ENCODE assay signal across 13 mouse cellular contexts in genomic region chr1:186408986-186409441, GRCm38 (mm10).
DNase-seq lines count a peak whose midpoint lies in the region; ATAC-seq and TF ChIP-seq lines count a peak whose summit lies in the region.
"Had no signal": no experiment of that assay in that cellular context is flagged by ENCODE, and none has a peak within 500 bp of the region (broad histone marks: within the 10 kb centered on the region; RNA-seq: fewer than 3 reads in every experiment).

No protein-coding gene starts in this region.

- ATAC-seq in lung, postnatal 0 days = no peak
- no peak for ATAC-seq in forebrain, embryonic 15.5 days (replicated peaks)
- no peak for ATAC-seq in hindbrain, postnatal 0 days
- ATAC-seq in stomach, embryonic 14.5 days (ENCODE audit: insufficient number of reproducible peaks, insufficient read depth, low FRiP score, low read depth) = no peak

- TF ChIP-seq EP300 in lung, postnatal 0 days (IDR thresholded peaks at IDR 0.05) = no peak

- H3K9me3 ChIP-seq in lung, postnatal 0 days (ENCODE audit: low read length) = no peaks in the 10 kb centered on the region
- no peaks in the 10 kb centered on the region for H3K9me3 ChIP-seq in forebrain, embryonic 15.5 days
- H3K9me3 ChIP-seq in hindbrain, postnatal 0 days (ENCODE audit: low read length) = no peaks in the 10 kb centered on the region
- no peaks in the 10 kb centered on the region for H3K9me3 ChIP-seq in stomach, embryonic 14.5 days (ENCODE audit: control insufficient read depth, low read depth, low read length)

- H3K9ac ChIP-seq in lung, postnatal 0 days (replicated peaks; ENCODE audit: low read depth) = 0 out of 2 replicates have a peak overlapping the region, but pooled peaks have one; percentile 3
- peak overlapping the region; percentile 29 for H3K9ac ChIP-seq in forebrain, embryonic 15.5 days (replicated peaks)
- no peak overlapping the region for H3K9ac ChIP-seq in hindbrain, postnatal 0 days (replicated peaks; ENCODE audit: low read length)
- H3K9ac ChIP-seq in stomach, embryonic 14.5 days (replicated peaks; ENCODE audit: low read depth, low read length) = no peak overlapping the region
- H3K9ac ChIP-seq: liver, embryonic 14.5 days had no signal

- no peak overlapping the region for H3K27ac ChIP-seq in lung, postnatal 0 days (ENCODE audit: low read length)
- no peak overlapping the region for H3K27ac ChIP-seq in forebrain, embryonic 15.5 days (replicated peaks)
- H3K27ac ChIP-seq in hindbrain, postnatal 0 days = no peak overlapping the region
- no peak overlapping the region for H3K27ac ChIP-seq in stomach, embryonic 14.5 days (ENCODE audit: low read length)
- H3K27ac ChIP-seq: liver, embryonic 14.5 days had no signal

- 57% methylated on average over 10 of the region's 10 CpGs for WGBS in lung, postnatal 0 days
- 9% methylated on average over 10 of the region's 10 CpGs for WGBS in forebrain, embryonic 15.5 days
- 28% methylated on average over 10 of the region's 10 CpGs for WGBS in hindbrain, postnatal 0 days
- WGBS in stomach, embryonic 14.5 days = 63% methylated on average over 10 of the region's 10 CpGs

- no peak for DNase-seq in lung, postnatal 0 days (ENCODE audit: low spot score)
- DNase-seq in lung, postnatal 14 days = no peak
- DNase-seq in hindbrain, postnatal 0 days (ENCODE audit: low spot score) = peak; percentile 36
- no peak for DNase-seq in right cerebral cortex, adult 2 months (ENCODE audit: low spot score in 2 of 2)
- no peak for DNase-seq in spleen, postnatal 4 days (ENCODE audit: low spot score in 2 of 2)
- no peak for DNase-seq in layer of hippocampus, postnatal 10 days (ENCODE audit: low spot score in 2 of 2)
- DNase-seq: adrenal gland, postnatal 10 days; cerebellum, postnatal 36 days; kidney, postnatal 14 days had no signal

- H3K4me1 ChIP-seq in lung, postnatal 0 days (ENCODE audit: insufficient read depth, low read depth, low read length) = peaks cover 3% of the 10 kb centered on the region; the same call in 1 of the 2 replicates
- H3K4me1 ChIP-seq in forebrain, embryonic 15.5 days = peaks cover 16% of the 10 kb centered on the region
- H3K4me1 ChIP-seq in hindbrain, postnatal 0 days (ENCODE audit: insufficient read depth, low read length) = peaks cover 5% of the 10 kb centered on the region; the same call in 1 of the 2 replicates
- peaks cover 22% of the 10 kb centered on the region for H3K4me1 ChIP-seq in stomach, embryonic 14.5 days (ENCODE audit: control insufficient read depth, insufficient read depth, low read length)

- H3K27me3 ChIP-seq in lung, postnatal 0 days (replicated peaks; ENCODE audit: insufficient read depth, low read length) = no peaks in the 10 kb centered on the region
- no peaks in the 10 kb centered on the region for H3K27me3 ChIP-seq in forebrain, embryonic 15.5 days
- H3K27me3 ChIP-seq in hindbrain, postnatal 0 days (ENCODE audit: insufficient read depth, low read length) = no peaks in the 10 kb centered on the region
- no peaks in the 10 kb centered on the region for H3K27me3 ChIP-seq in stomach, embryonic 14.5 days (ENCODE audit: control insufficient read depth, insufficient read depth, low read length)

- TF ChIP-seq CTCF in lung, postnatal 0 days (IDR thresholded peaks at IDR 0.05) = no peak
- TF ChIP-seq CTCF in hindbrain, postnatal 0 days (IDR thresholded peaks at IDR 0.05; ENCODE audit: low read depth) = no peak

- H3K4me3 ChIP-seq in lung, postnatal 0 days (ENCODE audit: low read depth, low read length) = no peak overlapping the region
- H3K4me3 ChIP-seq in forebrain, embryonic 15.5 days = peak overlapping the region; percentile 18
- H3K4me3 ChIP-seq in hindbrain, postnatal 0 days (ENCODE audit: low read length) = no peak overlapping the region
- no peak overlapping the region for H3K4me3 ChIP-seq in stomach, embryonic 14.5 days (ENCODE audit: low read depth, low read length)

- H3K4me2 ChIP-seq in lung, postnatal 0 days (replicated peaks; ENCODE audit: low read depth, low read length) = 0 out of 2 replicates have a peak overlapping the region, but pooled peaks have one; percentile 9
- H3K4me2 ChIP-seq in forebrain, embryonic 15.5 days (replicated peaks) = peak overlapping the region; percentile 40
- peak overlapping the region; percentile 43 for H3K4me2 ChIP-seq in hindbrain, postnatal 0 days (ENCODE audit: low read depth, low read length)
- peak overlapping the region; percentile 11; the same call in 1 of the 2 replicates for H3K4me2 ChIP-seq in stomach, embryonic 14.5 days (replicated peaks; ENCODE audit: low read depth, low read length)

- H3K36me3 ChIP-seq in lung, postnatal 0 days (ENCODE audit: insufficient read depth, low read length) = no peaks in the 10 kb centered on the region
- no peaks in the 10 kb centered on the region for H3K36me3 ChIP-seq in forebrain, embryonic 15.5 days
- no peaks in the 10 kb centered on the region for H3K36me3 ChIP-seq in hindbrain, postnatal 0 days (ENCODE audit: insufficient read depth, low read length)
- no peaks in the 10 kb centered on the region for H3K36me3 ChIP-seq in stomach, embryonic 14.5 days (ENCODE audit: control insufficient read depth, insufficient read depth, low read length)
- H3K36me3 ChIP-seq: G1E had no signal

Comparison
In these comparisons a context has a peak if more than half of its experiments do, and no peak if none do; other contexts are left out.
1. H3K9ac ChIP-seq: peak in lung, postnatal 0 days (single experiment) and forebrain, embryonic 15.5 days (single experiment); none in hindbrain, postnatal 0 days (single experiment) and stomach, embryonic 14.5 days (single experiment).
2. Peak in every context shown above with its lines, with median percentiles within 50 percentile points of each other: H3K4me2 ChIP-seq.